Mouse (Mus musculus): ENCODE results near the gene Zfp691. TPM values are rescaled to one million over a fixed set of nuclear protein-coding genes. Genes with fewer than 3 reads are reported as not detected.

Zfp691 gene
- polyA plus RNA-seq, 1 experiment = 7.2 TPM

DNA sequence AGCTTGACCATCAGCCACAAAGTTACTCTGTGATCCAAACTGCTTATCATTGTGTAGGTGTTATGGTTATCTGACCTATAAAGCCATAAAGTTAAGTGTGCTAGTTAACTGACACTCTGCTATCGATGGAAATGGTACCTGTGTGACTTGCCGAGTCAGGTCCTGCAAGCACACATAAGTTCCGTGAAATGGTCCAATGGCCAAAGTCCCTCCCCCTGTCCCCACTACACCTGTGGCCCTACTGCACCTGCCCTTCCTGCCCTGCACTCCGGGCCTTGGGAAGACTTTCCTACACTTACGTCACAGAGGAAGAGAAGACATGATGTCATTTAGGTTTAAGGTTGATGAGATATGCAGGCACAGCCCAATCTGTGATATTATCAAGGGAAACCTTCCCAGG, 26.6 kb downstream of the Zfp691 start:
- TF ChIP-seq POLR2AphosphoS2 (IDR thresholded peaks at IDR 0.05; ENCODE audit: insufficient read length, low read depth) (no peak), E2F4 (IDR thresholded peaks at IDR 0.05; ENCODE audit: insufficient read depth) (no peak), MYOG (IDR thresholded peaks at IDR 0.05; ENCODE audit: control insufficient read depth in 1 of 3, insufficient read depth in 1 of 3, insufficient read length in 2 of 3, low read depth in 2 of 3) (no peak), TCF3 (IDR thresholded peaks at IDR 0.05; ENCODE audit: insufficient read length, low read depth) (no peak), TCF12 (IDR thresholded peaks at IDR 0.05; ENCODE audit: insufficient read depth, poor library complexity, severe bottlenecking) (no peak), CEBPB (IDR thresholded peaks at IDR 0.05; ENCODE audit: insufficient read depth, poor library complexity, severe bottlenecking) (no peak), SRF (IDR thresholded peaks at IDR 0.05; ENCODE audit: control insufficient read depth, insufficient read length, low read depth) (no peak), POLR2A (IDR thresholded peaks at IDR 0.05; ENCODE audit: insufficient read length, low read depth) (no peak), USF1 (IDR thresholded peaks at IDR 0.05; ENCODE audit: low read depth) (no peak), REST (IDR thresholded peaks at IDR 0.05; ENCODE audit: insufficient read depth, insufficient read length) (no peak), MYOD1 (IDR thresholded peaks at IDR 0.05; ENCODE audit: control insufficient read depth in 1 of 3, insufficient read length in 2 of 3, low read depth in 2 of 3) (no peak), MAX (IDR thresholded peaks at IDR 0.05; ENCODE audit: low read depth) (no peak)
- Histone ChIP-seq H3K4me2 (ENCODE audit: low read depth) (no peak overlapping the region), H3K4me3 (no peak overlapping the region), H3K79me2 (ENCODE audit: control insufficient read depth, insufficient read depth) (no peaks in the 10 kb centered on the region), H3K36me3 (ENCODE audit: control insufficient read depth, insufficient read depth) (no peaks in the 10 kb centered on the region), H3K27me3 (ENCODE audit: control insufficient read depth, insufficient read depth, insufficient read length) (no peaks in the 10 kb centered on the region), H3ac (ENCODE audit: control insufficient read depth, insufficient read length) (no peak overlapping the region)

DNA sequence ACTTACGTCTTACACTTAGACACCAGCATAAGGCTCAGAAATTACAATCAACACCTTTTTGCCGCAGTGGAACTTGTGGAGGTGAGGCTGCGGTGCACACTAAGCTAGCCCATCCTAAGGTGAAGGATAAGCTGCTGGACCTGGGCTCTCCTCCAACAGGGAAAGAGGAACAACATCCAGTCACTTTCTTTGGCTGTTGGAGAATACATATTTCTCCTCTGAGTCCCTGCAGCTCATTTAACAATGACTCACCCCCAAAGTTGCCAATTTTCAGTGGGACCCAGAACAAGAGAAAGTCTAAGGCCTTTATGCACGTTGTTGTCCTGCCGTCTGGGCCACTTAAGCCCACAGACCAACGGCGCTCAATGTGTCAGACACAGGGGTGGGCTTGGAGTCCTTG, 27.2 kb downstream of the Zfp691 start:
- TF ChIP-seq SRF (IDR thresholded peaks at IDR 0.05; ENCODE audit: control insufficient read depth, insufficient read length, low read depth) (no peak), REST (IDR thresholded peaks at IDR 0.05; ENCODE audit: insufficient read depth, insufficient read length) (no peak), USF1 (IDR thresholded peaks at IDR 0.05; ENCODE audit: low read depth) (no peak), CEBPB (IDR thresholded peaks at IDR 0.05; ENCODE audit: insufficient read depth, poor library complexity, severe bottlenecking) (no peak), MAX (IDR thresholded peaks at IDR 0.05; ENCODE audit: low read depth) (no peak), POLR2A (IDR thresholded peaks at IDR 0.05; ENCODE audit: insufficient read length, low read depth) (no peak), TCF12 (IDR thresholded peaks at IDR 0.05; ENCODE audit: insufficient read depth, poor library complexity, severe bottlenecking) (no peak), E2F4 (IDR thresholded peaks at IDR 0.05; ENCODE audit: insufficient read depth) (no peak)
- H3K4me3 ChIP-seq = no peak overlapping the region
- H3K27me3 ChIP-seq (ENCODE audit: control insufficient read depth, insufficient read depth, insufficient read length) = no peaks in the 10 kb centered on the region

DNA sequence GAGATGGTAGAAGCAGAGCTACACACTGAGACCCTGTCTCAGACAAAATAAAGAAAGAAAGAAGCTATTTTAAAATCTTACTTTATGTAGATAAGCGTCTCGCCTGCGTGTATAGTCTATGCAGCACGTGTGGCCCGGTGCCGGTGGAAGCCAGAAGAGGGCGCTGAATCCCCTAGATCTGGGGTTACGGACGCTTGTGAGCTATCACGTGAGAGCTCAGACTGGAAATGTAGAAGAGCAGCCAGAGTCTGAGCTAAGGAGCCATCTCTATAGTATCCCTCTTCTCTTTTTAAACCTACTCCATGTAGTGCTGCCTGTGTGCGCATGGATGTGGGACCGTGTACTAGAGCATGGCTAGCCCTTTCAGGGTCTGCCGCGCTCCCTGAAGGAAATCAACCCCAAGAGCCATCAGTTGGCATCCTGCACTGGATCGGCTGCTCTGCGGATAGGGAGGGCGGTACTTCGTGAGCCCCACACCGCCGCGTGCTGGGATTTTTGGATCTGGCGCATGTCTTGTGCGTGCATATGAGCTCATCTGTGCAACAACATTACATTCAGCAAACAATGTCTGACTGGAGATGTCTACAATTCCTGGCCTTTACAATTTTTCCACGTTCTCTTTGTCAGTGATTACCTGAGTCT, 31.6 kb downstream of the Zfp691 start:
- Histone ChIP-seq H3K79me2 (ENCODE audit: control insufficient read depth, insufficient read depth) (no peaks in the 10 kb centered on the region), H3K27me3 (ENCODE audit: control insufficient read depth, insufficient read depth, insufficient read length) (no peaks in the 10 kb centered on the region), H3ac (ENCODE audit: control insufficient read depth, insufficient read length) (no peak overlapping the region), H3K4me3 (no peak overlapping the region), H3K4me2 (ENCODE audit: low read depth) (no peak overlapping the region), H3K36me3 (ENCODE audit: control insufficient read depth, insufficient read depth) (peaks cover 7% of the 10 kb centered on the region)
- TF ChIP-seq CEBPB (IDR thresholded peaks at IDR 0.05; ENCODE audit: insufficient read depth, poor library complexity, severe bottlenecking) (no peak), MYOD1 (IDR thresholded peaks at IDR 0.05; ENCODE audit: control insufficient read depth in 1 of 3, insufficient read length in 2 of 3, low read depth in 2 of 3) (no peak), E2F4 (IDR thresholded peaks at IDR 0.05; ENCODE audit: insufficient read depth) (no peak), MAX (IDR thresholded peaks at IDR 0.05; ENCODE audit: low read depth) (no peak), USF1 (IDR thresholded peaks at IDR 0.05; ENCODE audit: low read depth) (no peak), POLR2AphosphoS2 (IDR thresholded peaks at IDR 0.05; ENCODE audit: insufficient read length, low read depth) (no peak), MYOG (IDR thresholded peaks at IDR 0.05; ENCODE audit: control insufficient read depth in 1 of 3, insufficient read depth in 1 of 3, insufficient read length in 2 of 3, low read depth in 2 of 3) (no peak)

More for the DNA sequence above, 27.2 kb downstream of the Zfp691 start:
- no peak overlapping the region for H3K4me2 ChIP-seq (ENCODE audit: low read depth)
- no peak overlapping the region for H3ac ChIP-seq (ENCODE audit: control insufficient read depth, insufficient read length)
- H3K36me3 ChIP-seq (ENCODE audit: control insufficient read depth, insufficient read depth) = no peaks in the 10 kb centered on the region
- no peaks in the 10 kb centered on the region for H3K79me2 ChIP-seq (ENCODE audit: control insufficient read depth, insufficient read depth)

DNA sequence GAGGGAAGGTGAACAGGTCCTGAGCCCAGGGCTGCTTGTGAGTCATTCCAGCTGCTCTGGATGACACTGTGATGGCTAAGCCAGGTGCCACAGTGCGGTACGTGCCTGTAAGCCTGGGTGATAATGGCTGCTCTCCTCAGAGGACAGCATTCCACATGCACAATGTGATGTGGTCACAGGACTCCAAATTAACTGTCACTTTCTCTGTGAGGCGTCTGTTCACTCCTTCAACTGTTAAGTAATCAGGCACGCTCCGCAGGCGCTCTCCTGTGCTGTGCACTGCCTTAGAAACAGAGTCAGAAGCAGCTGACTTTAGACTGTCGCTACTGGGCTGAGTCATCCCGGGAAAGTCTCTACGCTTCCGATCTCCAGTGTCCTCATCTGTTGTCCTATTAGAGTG, 32.8 kb downstream of the Zfp691 start:
- TF ChIP-seq MYOD1 (IDR thresholded peaks at IDR 0.05; ENCODE audit: control insufficient read depth in 1 of 3, insufficient read length in 2 of 3, low read depth in 2 of 3) (peak in 2 of 3 experiments; percentile 50 to 60), POLR2AphosphoS2 (IDR thresholded peaks at IDR 0.05; ENCODE audit: insufficient read length, low read depth) (peak; percentile 71), SRF (IDR thresholded peaks at IDR 0.05; ENCODE audit: control insufficient read depth, insufficient read length, low read depth) (no peak), MYOG (IDR thresholded peaks at IDR 0.05; ENCODE audit: control insufficient read depth in 1 of 3, insufficient read depth in 1 of 3, insufficient read length in 2 of 3, low read depth in 2 of 3) (peak in 1 of 3 experiments; percentile 30)
- Histone ChIP-seq H3K79me2 (ENCODE audit: control insufficient read depth, insufficient read depth) (no peaks in the 10 kb centered on the region), H3ac (ENCODE audit: control insufficient read depth, insufficient read length) (no peak overlapping the region), H3K4me3 (no peak overlapping the region), H3K36me3 (ENCODE audit: control insufficient read depth, insufficient read depth) (peaks cover 14% of the 10 kb centered on the region), H3K4me2 (ENCODE audit: low read depth) (no peak overlapping the region), H3K27me3 (ENCODE audit: control insufficient read depth, insufficient read depth, insufficient read length) (no peaks in the 10 kb centered on the region)

DNA sequence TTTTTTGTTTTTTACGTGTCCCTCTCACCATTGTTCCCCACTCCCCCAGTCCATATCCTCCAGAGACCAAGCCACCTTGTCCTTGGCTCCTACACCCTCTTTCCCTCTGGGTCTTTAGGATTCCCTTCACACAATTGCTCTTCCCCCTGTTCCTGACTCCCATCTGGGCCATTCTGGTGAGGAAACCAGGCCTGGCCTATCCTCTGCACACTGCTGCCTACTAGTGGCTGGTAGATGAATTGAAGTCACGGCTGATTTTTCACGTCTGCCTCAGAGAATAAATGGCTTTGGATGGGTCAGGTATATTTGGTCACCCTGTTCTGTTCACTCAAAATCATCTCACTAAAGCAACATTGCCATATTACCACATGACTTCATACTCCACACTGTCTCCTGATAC, 33.9 kb downstream of the Zfp691 start:
- H3K4me2 ChIP-seq (ENCODE audit: low read depth) = no peak overlapping the region

More for the DNA sequence above, 33.9 kb downstream of the Zfp691 start:
- H3K79me2 ChIP-seq (ENCODE audit: control insufficient read depth, insufficient read depth) = no peaks in the 10 kb centered on the region
- H3K4me3 ChIP-seq = no peak overlapping the region
- H3K36me3 ChIP-seq (ENCODE audit: control insufficient read depth, insufficient read depth) = peaks cover 19% of the 10 kb centered on the region
- no peak overlapping the region for H3ac ChIP-seq (ENCODE audit: control insufficient read depth, insufficient read length)
- H3K27me3 ChIP-seq (ENCODE audit: control insufficient read depth, insufficient read depth, insufficient read length) = no peaks in the 10 kb centered on the region
- TF ChIP-seq TCF12 (IDR thresholded peaks at IDR 0.05; ENCODE audit: insufficient read depth, poor library complexity, severe bottlenecking) (no peak), MYOG (IDR thresholded peaks at IDR 0.05; ENCODE audit: control insufficient read depth in 1 of 3, insufficient read depth in 1 of 3, insufficient read length in 2 of 3, low read depth in 2 of 3) (no peak), MAX (IDR thresholded peaks at IDR 0.05; ENCODE audit: low read depth) (no peak), SRF (IDR thresholded peaks at IDR 0.05; ENCODE audit: control insufficient read depth, insufficient read length, low read depth) (no peak), POLR2A (IDR thresholded peaks at IDR 0.05; ENCODE audit: insufficient read length, low read depth) (no peak), TCF3 (IDR thresholded peaks at IDR 0.05; ENCODE audit: insufficient read length, low read depth) (no peak)
